Mouse (Mus musculus): ENCODE data around the gene Zc3h14. TPM values are rescaled to one million over a fixed set of nuclear protein-coding genes. Genes with fewer than 3 reads are reported as not detected.

Gene Zc3h14
- polyA plus RNA-seq, 1 experiment from 2014 or later: 47.7 TPM

GRCm38 (mm10) chr12:98835466-98835865, 88.7 kb downstream of the Zc3h14 start:
- no peak overlapping the region for H3K27ac ChIP-seq (replicated peaks)
- no peaks in the 10 kb centered on the region for H3K4me1 ChIP-seq (replicated peaks; ENCODE audit: control insufficient read depth, insufficient read depth)
- ATAC-seq (ENCODE audit: low FRiP score, low TSS enrichment) (no peak), DNase-seq (ENCODE audit: low spot score) (no peak)
- no peaks in the 10 kb centered on the region for H3K27me3 ChIP-seq (ENCODE audit: control insufficient read depth, insufficient read depth, low read length)
- TF ChIP-seq CTCF (IDR thresholded peaks at IDR 0.05; ENCODE audit: low read depth) (no peak), EP300 (optimal IDR thresholded peaks at IDR 0.05) (no peak)
- no peak overlapping the region for H3K4me3 ChIP-seq (ENCODE audit: low read depth, low read length)
- H3K9me3 ChIP-seq (ENCODE audit: control insufficient read depth, low read length): no peaks in the 10 kb centered on the region
- H3K4me2 ChIP-seq (replicated peaks; ENCODE audit: low read depth): no peak overlapping the region
- WGBS: 87% methylated on average over 2 of the region's 2 CpGs
- H3K9ac ChIP-seq (ENCODE audit: low read length): no peak overlapping the region
- H3K36me3 ChIP-seq (ENCODE audit: control insufficient read depth, insufficient read depth, low read length): no peaks in the 10 kb centered on the region

Other genes starting within 250 kb of the Zc3h14 start
- gene Kcnk10, start 168.7 kb upstream of the Zc3h14 start, polyA plus RNA-seq (2015; fragmentation: Nextera tagmentation; extraction: Ambion mirVana): 3.0 and 3.9 TPM in 2 replicates
- 4.4 and 5.3 TPM in 2 replicates for gene Spata7, start 118.8 kb upstream of the Zc3h14 start, polyA plus RNA-seq (2015; fragmentation: Nextera tagmentation; extraction: Ambion mirVana)
- 5.5 and 6.6 TPM in 2 replicates for gene Ptpn21, start 9.6 kb upstream of the Zc3h14 start, polyA plus RNA-seq (2015; fragmentation: Nextera tagmentation; extraction: Ambion mirVana)
- gene Eml5, start 154.5 kb downstream of the Zc3h14 start, polyA plus RNA-seq (2015; fragmentation: Nextera tagmentation; extraction: Ambion mirVana): 1.7 and 1.9 TPM in 2 replicates
- 9.9 and 11.7 TPM in 2 replicates for gene Ttc8, start 173.6 kb downstream of the Zc3h14 start, polyA plus RNA-seq (2015; fragmentation: Nextera tagmentation; extraction: Ambion mirVana)